Mouse (Mus musculus) heart, postnatal 0 days (tissue): ENCODE results near the gene Arsb.

Source experiments
- CTCF ChIP-seq: IDR thresholded peaks from 2 replicates; pipeline ENCODE4 v1.5.1; 2016; ENCODE audit warnings: antibody characterized with exemption, control low read depth, low read depth
- EP300 ChIP-seq: IDR thresholded peaks from 2 replicates; pipeline ENCODE4 v1.6.1; 2016; ENCODE audit warnings: antibody characterized with exemption, low read depth

GRCm38 (mm10) chr13:93922566-93922910, 151.1 kb downstream of the Arsb start:
- TF ChIP-seq EP300, result no peak
- TF ChIP-seq CTCF, result no peak
